Mouse (Mus musculus) forebrain, embryonic 12.5 days (tissue): ENCODE measurements around the gene Rab10. TPM values are rescaled to one million over a fixed set of nuclear protein-coding genes. Genes with fewer than 3 reads are reported as not detected.

Experiments
- ATAC-seq: fragments of 200-750 bp; cut with Nextera tagmentation; 2 replicates; pipeline ENCODE4 v1.8.0; 2017; ENCODE audit warnings: moderate TSS enrichment; ENCODE audit not compliant: low FRiP score
- H3K27ac ChIP-seq: fragments of 300-500 bp; sonication (generic); 2 replicates; pipeline ENCODE4 v1.5.1; 2016; ENCODE audit warnings: mild to moderate bottlenecking
- H3K27me3 ChIP-seq: fragments of 300-500 bp; sonication (generic); 2 replicates; pipeline ENCODE4 v1.6.1; 2016; ENCODE audit warnings: mild to moderate bottlenecking
- H3K36me3 ChIP-seq: fragments of 300-500 bp; sonication (generic); replicated peaks from 2 replicates; pipeline ENCODE4 v1.6.1; 2016; ENCODE audit warnings: mild to moderate bottlenecking
- H3K4me1 ChIP-seq: fragments of 300-500 bp; sonication (generic); 2 replicates; pipeline ENCODE4 v1.6.1; 2016
- H3K4me2 ChIP-seq: fragments of 300-500 bp; sonication (generic); 2 replicates; pipeline ENCODE4 v1.6.1; 2016; ENCODE audit warnings: mild to moderate bottlenecking, moderate library complexity
- H3K4me3 ChIP-seq: fragments of 300-500 bp; sonication (generic); replicated peaks from 2 replicates; pipeline ENCODE4 v1.5.1; 2016; ENCODE audit warnings: mild to moderate bottlenecking
- H3K9ac ChIP-seq: fragments of 300-500 bp; sonication (generic); 2 replicates; pipeline ENCODE4 v1.6.1; 2016; ENCODE audit warnings: mild to moderate bottlenecking
- H3K9me3 ChIP-seq: fragments of 300-500 bp; sonication (generic); 2 replicates; pipeline ENCODE4 v1.6.1; 2016
- WGBS: fragments of 180-500 bp; shearing (Covaris S2); methylation state at CpG from one replicate; pipeline ENCODE4 v1.1.7; 2016; 5-methylcytosine and 5-hydroxymethylcytosine counted together
- polyA plus RNA-seq: library from polyadenylated mRNA; unstranded; fragments of >200 nt; fragmentation: Nextera tagmentation; extraction: Ambion mirVana; gene quantifications from 2 replicates; pipeline ENCODE4 v1.2.1, GENCODE M21; 2016

Gene Rab10
- polyA plus RNA-seq, 1 experiment from 2014 or later, result 135 TPM

GRCm38 (mm10) chr12:3255966-3256365, 53.8 kb downstream of the Rab10 start:
- no peak overlapping the region for H3K9ac ChIP-seq

DNA sequence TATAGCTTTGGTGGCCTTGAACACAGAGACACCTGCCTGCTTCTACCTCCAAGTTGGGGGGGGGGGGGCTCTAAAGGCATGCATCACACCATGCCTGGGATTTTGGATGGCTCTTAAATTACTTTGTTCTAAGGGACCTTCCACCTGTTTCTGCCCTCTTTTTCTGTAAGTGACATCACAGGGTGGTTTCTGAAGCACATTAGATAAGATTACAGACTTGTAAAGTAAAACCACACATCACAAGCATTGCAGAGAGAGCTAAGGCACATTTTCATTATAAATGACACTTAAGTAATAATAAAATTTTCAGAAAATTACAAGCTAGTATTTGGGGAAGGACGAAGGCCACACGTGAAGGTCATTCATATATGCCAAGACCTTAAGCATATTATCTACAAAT, 54.3 kb downstream of the Rab10 start:
- ATAC-seq, result no peak
- Histone ChIP-seq H3K4me1 (no peaks in the 10 kb centered on the region), H3K9ac (no peak overlapping the region), H3K4me2 (no peak overlapping the region), H3K27me3 (no peaks in the 10 kb centered on the region), H3K4me3 (no peak overlapping the region), H3K9me3 (no peaks in the 10 kb centered on the region), H3K36me3 (peaks cover 35% of the 10 kb centered on the region), H3K27ac (no peak overlapping the region)
- 98% methylated on average over 2 of the region's 2 CpGs for WGBS

More at GRCm38 (mm10) chr12:3255966-3256365, 53.8 kb downstream of the Rab10 start:
- no peak overlapping the region for H3K4me2 ChIP-seq
- peaks cover 30% of the 10 kb centered on the region for H3K36me3 ChIP-seq
- H3K4me3 ChIP-seq, result no peak overlapping the region
- no peaks in the 10 kb centered on the region for H3K4me1 ChIP-seq
- no peaks in the 10 kb centered on the region for H3K9me3 ChIP-seq
- ATAC-seq, result no peak
- H3K27me3 ChIP-seq, result no peaks in the 10 kb centered on the region
- no peak overlapping the region for H3K27ac ChIP-seq

GRCm38 (mm10) chr12:3253591-3253990, 56.2 kb downstream of the Rab10 start:
- Histone ChIP-seq H3K27ac (no peak overlapping the region), H3K4me3 (no peak overlapping the region), H3K36me3 (peaks cover 48% of the 10 kb centered on the region), H3K4me1 (no peaks in the 10 kb centered on the region), H3K9ac (no peak overlapping the region), H3K4me2 (no peak overlapping the region), H3K9me3 (no peaks in the 10 kb centered on the region), H3K27me3 (no peaks in the 10 kb centered on the region)
- no peak for ATAC-seq

GRCm38 (mm10) chr12:3246091-3246490, 63.7 kb downstream of the Rab10 start:
- no peak for ATAC-seq
- Histone ChIP-seq H3K9me3 (no peaks in the 10 kb centered on the region), H3K27me3 (no peaks in the 10 kb centered on the region), H3K4me1 (no peaks in the 10 kb centered on the region), H3K27ac (no peak overlapping the region), H3K9ac (no peak overlapping the region), H3K36me3 (peaks cover 24% of the 10 kb centered on the region), H3K4me3 (no peak overlapping the region), H3K4me2 (no peak overlapping the region)
- WGBS, result 94% methylated on average over 6 of the region's 6 CpGs

- no peak for ATAC-seq
- peaks cover 6% of the 10 kb centered on the region for H3K4me1 ChIP-seq
- H3K27me3 ChIP-seq, result no peaks in the 10 kb centered on the region
- peaks cover 17% of the 10 kb centered on the region for H3K9me3 ChIP-seq
- H3K4me3 ChIP-seq, result no peak overlapping the region
- H3K36me3 ChIP-seq, result peaks cover 37% of the 10 kb centered on the region
- WGBS, result 90% methylated on average over 1 of the region's 1 CpGs
- no peak overlapping the region for H3K27ac ChIP-seq
- H3K9ac ChIP-seq, result no peak overlapping the region
- no peak overlapping the region for H3K4me2 ChIP-seq
Measured at GRCm38 (mm10) chr12:3239544-3239943, 70.2 kb downstream of the Rab10 start.

DNA sequence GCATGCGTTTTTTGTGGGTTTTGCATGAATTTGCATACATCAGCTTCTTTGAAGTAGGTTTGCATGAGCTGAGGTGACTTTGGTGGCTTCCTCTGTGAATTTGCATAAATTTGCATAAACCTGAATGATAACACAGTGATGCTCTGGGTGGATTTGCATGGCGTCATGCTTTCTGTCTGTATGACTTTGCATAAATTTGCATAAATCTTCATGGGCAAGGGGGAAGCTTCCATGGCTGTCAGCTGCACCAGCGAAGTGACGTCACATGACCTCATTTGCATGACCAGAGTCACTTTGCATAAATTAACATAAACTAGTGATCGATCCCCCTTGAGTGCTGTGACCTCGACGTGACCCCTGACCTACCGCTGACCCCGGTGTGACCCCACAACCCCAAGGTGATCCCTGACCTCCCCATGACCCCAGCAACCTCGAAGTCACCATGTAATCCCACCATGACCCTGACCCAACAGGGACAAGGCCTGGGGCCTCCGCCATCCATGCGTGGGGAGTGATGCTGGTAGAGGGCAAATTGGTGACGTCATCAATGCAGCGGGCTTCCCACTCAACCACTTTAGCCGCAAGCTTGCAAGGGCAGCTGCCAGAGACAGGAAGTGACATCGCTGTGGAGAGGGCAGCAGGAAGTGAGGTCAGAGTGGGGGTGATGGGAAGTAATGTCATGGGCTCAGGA, 71.3 kb downstream of the Rab10 start:
- H3K4me2 ChIP-seq, result no peak overlapping the region
- WGBS, result 84% methylated on average over 16 of the region's 16 CpGs
- H3K9ac ChIP-seq, result no peak overlapping the region
- H3K27me3 ChIP-seq, result no peaks in the 10 kb centered on the region
- peaks cover 17% of the 10 kb centered on the region for H3K9me3 ChIP-seq
- H3K4me1 ChIP-seq, result peaks cover 6% of the 10 kb centered on the region
- H3K27ac ChIP-seq, result no peak overlapping the region
- no peak overlapping the region for H3K4me3 ChIP-seq
- peaks cover 37% of the 10 kb centered on the region for H3K36me3 ChIP-seq
- 0 out of 2 replicates have a peak, but pooled peaks have one; percentile 1 for ATAC-seq

GRCm38 (mm10) chr12:3237799-3238198, 72.0 kb downstream of the Rab10 start:
- no peak for ATAC-seq
- no peaks in the 10 kb centered on the region for H3K27me3 ChIP-seq
- H3K27ac ChIP-seq, result no peak overlapping the region
- H3K4me1 ChIP-seq, result peaks cover 6% of the 10 kb centered on the region
- H3K4me2 ChIP-seq, result no peak overlapping the region
- H3K4me3 ChIP-seq, result no peak overlapping the region
- H3K9me3 ChIP-seq, result peaks cover 17% of the 10 kb centered on the region
- no peak overlapping the region for H3K9ac ChIP-seq
- WGBS, result 89% methylated on average over 5 of the region's 5 CpGs
- peaks cover 37% of the 10 kb centered on the region for H3K36me3 ChIP-seq

- H3K9me3 ChIP-seq, result peaks cover 17% of the 10 kb centered on the region
- peaks cover 37% of the 10 kb centered on the region for H3K36me3 ChIP-seq
- 94% methylated on average over 12 of the region's 12 CpGs for WGBS
- ATAC-seq, result no peak
- H3K4me2 ChIP-seq, result peak overlapping the region; percentile 59; the same call in 1 of the 2 replicates
- H3K9ac ChIP-seq, result no peak overlapping the region
- H3K27me3 ChIP-seq, result no peaks in the 10 kb centered on the region
- H3K27ac ChIP-seq, result no peak overlapping the region
- H3K4me1 ChIP-seq, result peaks cover 6% of the 10 kb centered on the region
- H3K4me3 ChIP-seq, result no peak overlapping the region
Measured at GRCm38 (mm10) chr12:3236831-3237681, 72.7 kb downstream of the Rab10 start.

GRCm38 (mm10) chr12:3236163-3236641, 73.6 kb downstream of the Rab10 start:
- H3K27me3 ChIP-seq, result no peaks in the 10 kb centered on the region
- peak overlapping the region; percentile 80; the same call in 1 of the 2 replicates for H3K27ac ChIP-seq
- H3K9me3 ChIP-seq, result peaks cover 17% of the 10 kb centered on the region
- H3K4me2 ChIP-seq, result peak overlapping the region; percentile 59
- 60% methylated on average over 14 of the region's 14 CpGs for WGBS
- peaks cover 37% of the 10 kb centered on the region for H3K36me3 ChIP-seq
- 0 out of 2 replicates have a peak, but pooled peaks have one; percentile 1 for ATAC-seq
- peak overlapping the region; percentile 58 for H3K4me3 ChIP-seq
- H3K9ac ChIP-seq, result no peak overlapping the region
- peaks cover 6% of the 10 kb centered on the region for H3K4me1 ChIP-seq

DNA sequence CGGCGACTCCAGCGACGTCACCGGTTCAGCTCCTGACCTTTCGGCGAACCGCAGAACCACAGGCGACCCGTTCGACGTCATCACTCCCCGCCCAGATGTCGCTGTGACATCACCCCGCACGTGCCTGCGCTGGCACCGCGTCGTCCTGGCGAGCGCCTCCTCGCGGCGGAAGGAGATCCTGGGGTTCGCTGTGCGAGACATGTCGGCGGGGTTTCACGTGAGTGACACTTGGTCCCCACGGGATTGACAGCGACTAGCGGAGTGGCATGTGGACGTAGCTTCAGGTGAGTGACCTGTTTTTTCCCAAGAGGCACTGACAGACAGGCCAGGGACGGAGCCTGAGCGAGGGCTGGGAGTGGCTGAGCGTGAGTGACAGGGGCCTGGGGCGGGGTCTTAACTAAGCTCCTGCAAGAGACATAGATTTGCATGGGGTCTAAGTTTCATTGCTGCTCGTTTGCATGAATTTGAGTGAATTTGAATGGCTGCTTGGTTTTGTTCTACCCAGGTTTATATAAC, 74.1 kb downstream of the Rab10 start:
- peaks cover 35% of the 10 kb centered on the region for H3K36me3 ChIP-seq
- H3K9me3 ChIP-seq, result peaks cover 17% of the 10 kb centered on the region
- peak overlapping the region; percentile 58 for H3K4me3 ChIP-seq
- peaks cover 6% of the 10 kb centered on the region for H3K4me1 ChIP-seq
- peak overlapping the region; percentile 59 for H3K4me2 ChIP-seq
- WGBS, result 22% methylated on average over 39 of the region's 39 CpGs
- H3K27me3 ChIP-seq, result no peaks in the 10 kb centered on the region
- peak overlapping the region; percentile 80 for H3K27ac ChIP-seq
- ATAC-seq, result peak; percentile 79
- H3K9ac ChIP-seq, result 0 out of 2 replicates have a peak overlapping the region, but pooled peaks have one; percentile 29

DNA sequence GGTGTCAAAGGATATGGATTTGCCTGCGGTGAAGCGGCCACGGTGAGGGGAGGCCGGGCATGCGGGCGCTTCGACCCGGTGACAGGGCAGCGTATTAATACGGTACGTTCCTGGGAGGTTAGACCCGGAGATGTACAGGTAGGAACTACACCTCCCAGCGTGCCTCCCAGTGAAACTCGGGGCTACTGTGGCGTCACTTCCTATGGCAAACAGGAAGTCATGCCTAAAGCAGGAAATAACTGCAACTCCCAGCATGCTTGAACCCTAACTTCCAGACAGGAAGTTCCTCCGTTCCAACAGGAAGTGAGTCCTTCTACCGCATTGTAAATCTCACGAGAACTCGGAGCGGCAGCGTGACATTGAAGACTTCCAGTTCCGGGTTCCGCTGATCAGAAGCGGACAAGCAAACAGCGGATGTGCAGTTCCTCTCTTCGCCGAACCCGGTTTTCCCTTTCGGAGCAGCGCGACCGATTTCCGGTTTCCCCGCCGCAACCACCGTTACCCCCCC, 74.6 kb downstream of the Rab10 start:
- Histone ChIP-seq H3K9me3 (peaks cover 17% of the 10 kb centered on the region), H3K36me3 (peaks cover 30% of the 10 kb centered on the region), H3K4me1 (peaks cover 6% of the 10 kb centered on the region), H3K9ac (0 out of 2 replicates have a peak overlapping the region, but pooled peaks have one; percentile 29), H3K27ac (peak overlapping the region; percentile 80), H3K4me2 (peak overlapping the region; percentile 59), H3K27me3 (no peaks in the 10 kb centered on the region), H3K4me3 (peak overlapping the region; percentile 58)
- ATAC-seq, result peak; percentile 87
- 22% methylated on average over 36 of the region's 36 CpGs for WGBS

GRCm38 (mm10) chr12:3234061-3234460, 75.7 kb downstream of the Rab10 start:
- H3K9me3 ChIP-seq, result peaks cover 15% of the 10 kb centered on the region
- H3K27me3 ChIP-seq, result no peaks in the 10 kb centered on the region
- no peak overlapping the region for H3K4me3 ChIP-seq
- H3K4me2 ChIP-seq, result no peak overlapping the region
- 94% methylated on average over 1 of the region's 1 CpGs for WGBS
- ATAC-seq, result no peak
- peaks cover 19% of the 10 kb centered on the region for H3K36me3 ChIP-seq
- H3K9ac ChIP-seq, result no peak overlapping the region
- no peak overlapping the region for H3K27ac ChIP-seq
- H3K4me1 ChIP-seq, result peaks cover 6% of the 10 kb centered on the region
